Mouse (Mus musculus): ENCODE data around the gene Chn2.
A peak's percentile ranks its signal among the peaks of the same experiment; 100 is the strongest.

The Chn2 gene

GRCm38 (mm10) chr6:54078269-54078668, 38.9 kb downstream of the Chn2 start:
- no peak for DNase-seq

GRCm38 (mm10) chr6:54079881-54080280, 40.5 kb downstream of the Chn2 start:
- DNase-seq = no peak

GRCm38 (mm10) chr6:54080518-54081285, 41.3 kb downstream of the Chn2 start:
- DNase-seq = no peak

- DNase-seq = peak; percentile 74
Measured at GRCm38 (mm10) chr6:54082576-54082975, 43.2 kb downstream of the Chn2 start.

- no peak for DNase-seq
Measured at GRCm38 (mm10) chr6:54084046-54084445, 44.7 kb downstream of the Chn2 start.

- no peak for DNase-seq
Measured at GRCm38 (mm10) chr6:54085009-54085408, 45.7 kb downstream of the Chn2 start.

- DNase-seq = no peak
Measured at GRCm38 (mm10) chr6:54088168-54088567, 48.8 kb downstream of the Chn2 start.

- no peak for DNase-seq
Measured at GRCm38 (mm10) chr6:54090822-54091221, 51.5 kb downstream of the Chn2 start.

GRCm38 (mm10) chr6:54092920-54093319, 53.6 kb downstream of the Chn2 start:
- no peak for DNase-seq

GRCm38 (mm10) chr6:54096147-54096761, 56.9 kb downstream of the Chn2 start:
- DNase-seq = no peak

GRCm38 (mm10) chr6:54096836-54097235, 57.5 kb downstream of the Chn2 start:
- no peak for DNase-seq

- no peak for DNase-seq
Measured at GRCm38 (mm10) chr6:54098339-54098738, 59.0 kb downstream of the Chn2 start.

- peak; percentile 77 for DNase-seq
Measured at GRCm38 (mm10) chr6:54099659-54100058, 60.3 kb downstream of the Chn2 start.

- no peak for DNase-seq
Measured at GRCm38 (mm10) chr6:54102210-54102609, 62.9 kb downstream of the Chn2 start.

- no peak for DNase-seq
Measured at GRCm38 (mm10) chr6:54103276-54103975, 64.1 kb downstream of the Chn2 start.

- DNase-seq = no peak
Measured at GRCm38 (mm10) chr6:54111416-54111984, 72.1 kb downstream of the Chn2 start.

- no peak for DNase-seq
Measured at GRCm38 (mm10) chr6:54113338-54113737, 74.0 kb downstream of the Chn2 start.

- DNase-seq = no peak
Measured at GRCm38 (mm10) chr6:54114412-54114811, 75.1 kb downstream of the Chn2 start.

- peak; percentile 35 for DNase-seq
Measured at GRCm38 (mm10) chr6:54116299-54116698, 76.9 kb downstream of the Chn2 start.

- DNase-seq = peak; percentile 62
Measured at GRCm38 (mm10) chr6:54117001-54117591, 77.7 kb downstream of the Chn2 start.

- DNase-seq = no peak
Measured at GRCm38 (mm10) chr6:54118395-54118794, 79.0 kb downstream of the Chn2 start.

GRCm38 (mm10) chr6:54118897-54119296, 79.5 kb downstream of the Chn2 start:
- DNase-seq = no peak

- no peak for DNase-seq
Measured at GRCm38 (mm10) chr6:54119461-54119860, 80.1 kb downstream of the Chn2 start.

Measured in lung, postnatal 36 days (tissue).